Mouse (Mus musculus) adrenal gland, postnatal 0 days (tissue): Measurements from ENCODE around the gene Rab5c. TPM values are rescaled to one million over a fixed set of nuclear protein-coding genes. Genes with fewer than 3 reads are reported as not detected.

Experiments used
- polyA plus RNA-seq: library from polyadenylated mRNA; unstranded; fragments of >200 nt; fragmentation: Nextera tagmentation; extraction: Ambion mirVana; gene quantifications from 2 replicates; pipeline ENCODE4 v1.2.1, GENCODE M21; 2015

Gene Rab5c
- 34.3 and 39.6 TPM in 2 replicates for polyA plus RNA-seq

GRCm38 (mm10) chr11:100738066-100738604 lies at the start of gene Rab5c:
TSS of gene Rab5c (minus strand) at chr11:100738215.

GRCm38 (mm10) chr11:100770646-100771408 lies 32.8 kb upstream of the Rab5c start, which contains the start of gene Ghdc:
TSS of gene Ghdc (minus strand) at chr11:100770957.

GRCm38 (mm10) chr11:100762831-100763230 lies 24.8 kb upstream of the Rab5c start, which contains the start of gene Hcrt:
TSS of gene Hcrt (minus strand) at chr11:100762931.

GRCm38 (mm10) chr11:100759611-100760233 lies 21.7 kb upstream of the Rab5c start, which contains the start of gene Kcnh4:
TSS of gene Kcnh4 (minus strand) at chr11:100759942.

GRCm38 (mm10) chr11:100713735-100714533 lies 24.1 kb downstream of the Rab5c start, which contains the start of gene Hspb9:
TSS of gene Hspb9 (plus strand) at chr11:100713850.

GRCm38 (mm10) chr11:100711783-100712615 lies 26.0 kb downstream of the Rab5c start, which contains the start of gene Kat2a:
TSS of gene Kat2a (minus strand) at chr11:100712465.

GRCm38 (mm10) chr11:100703851-100704531 lies 34.0 kb downstream of the Rab5c start, which contains the start of gene Dhx58:
TSS of gene Dhx58 (minus strand) at chr11:100704271.

GRCm38 (mm10) chr11:100692164-100692616 lies 45.8 kb downstream of the Rab5c start, which contains the start of gene Zfp385c:
TSS of gene Zfp385c (minus strand) at chr11:100692455.

Other genes starting within 250 kb of the Rab5c start
- 194 and 398 TPM in 2 replicates for gene Acly, start 210.2 kb downstream of the Rab5c start, polyA plus RNA-seq
- gene Ttc25, start 192.6 kb downstream of the Rab5c start, polyA plus RNA-seq = 0.84 and 1.9 TPM in 2 replicates
- gene Cnp, start 163.3 kb downstream of the Rab5c start, polyA plus RNA-seq = 53.5 and 65.6 TPM in 2 replicates
- 42.2 and 47.3 TPM in 2 replicates for gene Nkiras2, start 119.0 kb downstream of the Rab5c start, polyA plus RNA-seq
- gene Dnajc7, start 118.0 kb downstream of the Rab5c start, polyA plus RNA-seq = 99.2 and 155 TPM in 2 replicates
- gene Zfp385c, start 45.8 kb downstream of the Rab5c start, polyA plus RNA-seq = 0.27 and 1.1 TPM in 2 replicates
- gene Dhx58, start 33.9 kb downstream of the Rab5c start, polyA plus RNA-seq = 5.5 and 14.8 TPM in 2 replicates
- 28.4 and 39.7 TPM in 2 replicates for gene Kat2a, start 25.8 kb downstream of the Rab5c start, polyA plus RNA-seq
- 0.51 and 0.61 TPM in 2 replicates for gene Hspb9, start 24.4 kb downstream of the Rab5c start, polyA plus RNA-seq
- gene Kcnh4, start 21.7 kb upstream of the Rab5c start, polyA plus RNA-seq = 0.20 and 0.21 TPM in 2 replicates
- not detected in 2 replicates for gene Hcrt, start 24.7 kb upstream of the Rab5c start, polyA plus RNA-seq
- 7.4 and 9.3 TPM in 2 replicates for gene Ghdc, start 32.7 kb upstream of the Rab5c start, polyA plus RNA-seq
- 17.9 and 25.7 TPM in 2 replicates for gene Stat5b, start 112.5 kb upstream of the Rab5c start, polyA plus RNA-seq
- gene Stat5a, start 121.1 kb upstream of the Rab5c start, polyA plus RNA-seq = 7.6 and 12.2 TPM in 2 replicates
- 43.6 and 44.0 TPM in 2 replicates for gene Stat3, start 201.3 kb upstream of the Rab5c start, polyA plus RNA-seq
- gene Cavin1, start 232.7 kb upstream of the Rab5c start, polyA plus RNA-seq = 298 and 326 TPM in 2 replicates